Mouse (Mus musculus): ENCODE results near the gene Crb2. TPM values are rescaled to one million over a fixed set of nuclear protein-coding genes. Genes with fewer than 3 reads are reported as not detected.

Crb2 gene
- polyA plus RNA-seq, 3 experiments from 2014 or later = not detected

DNA sequence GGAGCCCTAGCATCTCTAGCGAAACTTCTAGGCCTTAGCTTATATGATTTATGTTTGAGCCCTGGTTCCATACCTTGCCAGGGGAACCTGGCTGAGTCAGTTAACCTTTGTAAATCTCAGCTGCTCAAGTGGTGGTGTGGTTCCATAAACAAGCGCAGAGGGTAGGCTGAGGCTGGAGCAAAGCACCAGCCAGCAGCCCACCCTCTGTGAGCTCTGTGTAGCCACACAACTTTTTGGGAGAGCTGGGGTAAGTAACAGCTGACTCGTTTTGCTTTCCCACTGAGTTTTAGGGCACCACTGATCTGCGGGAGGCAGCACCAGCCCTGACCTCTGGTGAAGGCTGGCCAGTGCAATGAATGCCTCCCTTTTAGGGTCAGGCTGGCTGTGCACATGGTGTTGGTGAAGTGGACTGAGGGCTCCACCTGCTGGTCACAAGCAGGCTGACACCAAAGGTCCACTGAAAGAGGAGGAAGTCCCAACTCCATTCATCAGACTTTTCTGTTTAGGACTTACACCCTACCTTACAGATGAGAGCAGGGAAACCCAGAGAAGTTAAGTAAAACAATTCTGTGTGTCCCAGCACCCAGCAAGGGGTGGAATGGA lies 26.7 kb downstream of the Crb2 start:
- peak; percentile 56 for ATAC-seq

GRCm38 (mm10) chr2:37811682-37812081 lies 35.6 kb downstream of the Crb2 start:
- no peak for ATAC-seq

DNA sequence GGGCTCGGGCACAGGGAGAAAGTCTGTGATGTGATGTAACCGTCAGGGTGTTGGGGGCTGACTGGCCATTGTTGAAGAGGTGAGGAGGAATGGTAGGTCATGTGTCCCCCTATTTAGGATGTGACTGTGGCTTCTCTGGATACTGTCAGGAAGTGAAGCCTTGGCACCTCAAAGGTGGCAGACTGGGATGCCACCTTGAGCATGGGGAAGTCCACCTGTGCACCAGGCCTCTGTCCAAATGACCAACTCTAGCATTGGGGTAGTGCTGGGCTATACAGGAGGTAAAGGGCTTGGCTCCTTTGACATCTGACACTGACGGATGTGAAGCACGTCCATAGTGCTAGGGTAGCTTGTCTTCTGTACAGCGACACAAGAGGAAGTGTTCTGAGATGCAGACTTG lies 36.4 kb downstream of the Crb2 start:
- ATAC-seq = no peak

DNA sequence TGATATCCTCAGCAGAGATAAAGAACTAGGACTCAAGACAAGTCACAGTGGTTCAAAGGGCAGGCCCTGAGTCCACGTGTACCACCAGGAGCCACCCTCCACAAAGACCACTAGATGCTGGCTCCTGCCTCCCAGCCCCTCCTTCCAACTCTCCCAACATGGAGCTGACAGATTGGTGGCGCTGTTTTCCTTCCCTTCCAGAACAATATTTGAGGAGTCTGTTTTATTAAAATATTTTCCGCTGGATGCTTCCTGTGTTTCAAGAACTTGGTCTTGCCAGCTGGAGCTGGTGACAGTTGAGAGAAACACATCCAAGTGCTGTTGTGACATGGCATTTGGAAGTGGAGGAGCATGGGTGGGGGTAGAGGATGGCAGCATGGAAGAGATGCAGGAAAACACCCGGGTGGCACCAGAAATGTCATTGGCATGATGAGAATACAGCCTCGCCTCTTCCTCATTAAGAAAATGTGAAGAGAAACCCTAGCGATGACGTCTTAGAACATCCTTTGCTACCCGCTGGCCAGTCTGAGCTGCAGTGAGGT lies 38.8 kb downstream of the Crb2 start:
- no peak for ATAC-seq

GRCm38 (mm10) chr2:37815676-37816075 lies 39.6 kb downstream of the Crb2 start:
- ATAC-seq = peak; percentile 54

- no peak for ATAC-seq
Measured at GRCm38 (mm10) chr2:37818761-37819525, 42.9 kb downstream of the Crb2 start.

GRCm38 (mm10) chr2:37819526-37820152 lies 43.6 kb downstream of the Crb2 start:
- ATAC-seq = no peak

GRCm38 (mm10) chr2:37822122-37822521 lies 46.1 kb downstream of the Crb2 start:
- ATAC-seq = no peak

DNA sequence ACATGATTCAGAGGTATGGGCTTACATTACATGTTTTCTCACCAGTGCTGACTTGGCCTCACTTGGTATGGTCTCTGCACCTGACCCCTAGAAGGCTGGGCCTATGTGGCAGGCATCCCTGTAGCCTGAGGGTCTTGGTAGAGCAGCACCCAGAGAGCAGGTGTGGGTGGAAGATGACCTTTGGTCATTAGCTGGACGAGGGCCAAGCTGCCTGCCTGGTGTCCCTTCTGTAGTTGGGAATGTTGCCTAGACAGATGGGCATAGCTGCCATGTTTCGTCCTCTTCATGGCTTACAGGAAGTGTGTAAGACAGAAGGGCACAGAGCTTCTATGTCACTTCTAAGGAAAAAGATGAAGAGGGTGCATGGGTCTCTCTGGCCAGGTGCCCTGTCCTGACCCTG lies 47.8 kb downstream of the Crb2 start:
- no peak for ATAC-seq

- ATAC-seq = no peak
Measured at GRCm38 (mm10) chr2:37829758-37830275, 53.8 kb downstream of the Crb2 start.

GRCm38 (mm10) chr2:37832253-37832652 lies 56.2 kb downstream of the Crb2 start:
- no peak for ATAC-seq

- ATAC-seq = no peak
Measured at GRCm38 (mm10) chr2:37836926-37837325, 60.9 kb downstream of the Crb2 start.

DNA sequence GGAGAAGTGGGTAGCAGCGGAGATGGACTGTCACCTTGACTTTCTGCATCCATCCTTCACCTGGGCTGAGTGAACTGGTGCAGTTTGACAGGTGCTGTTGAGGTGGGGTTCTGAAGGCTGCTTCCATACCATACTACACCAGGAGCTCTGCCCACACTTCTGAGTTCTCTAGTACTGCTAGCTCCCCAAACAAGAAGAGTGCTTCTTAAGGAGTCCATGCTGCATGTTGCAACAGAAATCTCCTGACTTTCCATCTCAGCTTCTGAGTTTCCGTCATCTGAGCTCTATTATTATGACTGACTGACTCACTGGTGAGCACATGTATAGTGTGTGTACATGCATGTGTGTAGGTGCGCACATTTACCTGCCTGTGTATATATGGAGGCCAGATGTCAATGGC lies 61.5 kb downstream of the Crb2 start:
- ATAC-seq = no peak

GRCm38 (mm10) chr2:37838202-37838984 lies 62.3 kb downstream of the Crb2 start:
- no peak for ATAC-seq

DNA sequence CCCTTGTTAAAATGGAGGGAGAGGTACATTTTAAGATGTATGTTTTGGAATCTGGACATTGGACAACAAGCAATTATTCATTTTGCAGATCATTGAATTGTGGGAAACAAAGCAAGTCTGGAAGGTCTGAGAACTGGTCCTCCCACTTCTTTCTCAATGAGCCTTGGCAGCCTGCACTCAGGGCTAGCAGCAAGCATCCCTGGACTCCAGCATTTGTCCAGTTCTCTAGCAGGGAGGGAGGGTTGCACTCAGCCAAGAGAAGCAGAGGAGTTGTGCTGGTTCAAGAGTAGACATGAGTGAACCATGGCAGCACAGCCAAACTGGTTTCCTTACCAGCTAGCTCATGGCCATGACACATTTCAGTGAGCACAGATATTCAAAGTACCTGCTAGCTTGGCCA lies 63.9 kb downstream of the Crb2 start:
- ATAC-seq = no peak

DNA sequence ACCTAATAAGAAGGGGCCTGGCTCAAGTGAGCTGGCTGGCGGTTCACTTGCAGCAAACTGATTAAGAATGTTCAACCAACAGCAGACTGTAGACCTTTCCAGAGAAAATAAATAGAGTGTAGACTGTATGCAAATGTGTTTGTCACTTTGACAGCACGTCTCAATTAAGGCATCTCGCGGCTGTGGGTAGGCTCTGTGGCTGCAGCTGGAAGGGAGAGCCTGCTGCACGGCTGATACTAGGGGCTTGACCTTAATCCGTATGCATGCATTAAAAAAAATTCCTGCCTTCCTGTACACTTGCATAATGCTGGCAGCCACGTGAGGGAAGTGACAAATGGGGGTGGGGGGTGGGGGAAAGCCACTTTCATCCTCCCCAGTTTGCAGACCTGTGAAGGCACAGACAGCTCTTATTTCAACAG lies 66.1 kb downstream of the Crb2 start:
- ATAC-seq = no peak

DNA sequence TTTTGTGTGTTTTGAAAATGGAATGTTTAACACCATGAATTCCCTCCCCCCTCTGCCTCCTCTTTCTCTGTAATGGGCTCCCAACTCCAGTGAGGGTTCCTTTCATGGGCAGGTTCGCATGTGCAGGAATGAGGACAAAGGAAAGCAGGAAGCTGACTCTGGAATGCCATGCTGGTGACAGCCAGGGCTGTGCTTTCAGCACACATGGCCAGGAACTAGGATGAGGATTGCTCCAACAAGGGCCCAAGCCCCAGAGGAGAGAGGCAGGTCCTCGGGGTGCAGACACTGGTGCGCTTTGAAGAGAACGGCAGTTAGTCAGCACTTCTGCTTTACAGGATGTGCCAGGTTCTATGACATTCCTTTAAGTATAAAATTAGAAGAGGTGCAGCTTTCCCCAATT lies 66.7 kb downstream of the Crb2 start:
- no peak for ATAC-seq

Other genes with a start within 250 kb of the Crb2 start
- gene Strbp, start 72.4 kb upstream of the Crb2 start, polyA plus RNA-seq (2017; shearing (Covaris generic)) = 10 to 100 TPM in 1 of 3 experiments, 1 to 10 TPM in 2; 7.4 to 10.1 (median 9.3) TPM